In the genomic region with DNA sequence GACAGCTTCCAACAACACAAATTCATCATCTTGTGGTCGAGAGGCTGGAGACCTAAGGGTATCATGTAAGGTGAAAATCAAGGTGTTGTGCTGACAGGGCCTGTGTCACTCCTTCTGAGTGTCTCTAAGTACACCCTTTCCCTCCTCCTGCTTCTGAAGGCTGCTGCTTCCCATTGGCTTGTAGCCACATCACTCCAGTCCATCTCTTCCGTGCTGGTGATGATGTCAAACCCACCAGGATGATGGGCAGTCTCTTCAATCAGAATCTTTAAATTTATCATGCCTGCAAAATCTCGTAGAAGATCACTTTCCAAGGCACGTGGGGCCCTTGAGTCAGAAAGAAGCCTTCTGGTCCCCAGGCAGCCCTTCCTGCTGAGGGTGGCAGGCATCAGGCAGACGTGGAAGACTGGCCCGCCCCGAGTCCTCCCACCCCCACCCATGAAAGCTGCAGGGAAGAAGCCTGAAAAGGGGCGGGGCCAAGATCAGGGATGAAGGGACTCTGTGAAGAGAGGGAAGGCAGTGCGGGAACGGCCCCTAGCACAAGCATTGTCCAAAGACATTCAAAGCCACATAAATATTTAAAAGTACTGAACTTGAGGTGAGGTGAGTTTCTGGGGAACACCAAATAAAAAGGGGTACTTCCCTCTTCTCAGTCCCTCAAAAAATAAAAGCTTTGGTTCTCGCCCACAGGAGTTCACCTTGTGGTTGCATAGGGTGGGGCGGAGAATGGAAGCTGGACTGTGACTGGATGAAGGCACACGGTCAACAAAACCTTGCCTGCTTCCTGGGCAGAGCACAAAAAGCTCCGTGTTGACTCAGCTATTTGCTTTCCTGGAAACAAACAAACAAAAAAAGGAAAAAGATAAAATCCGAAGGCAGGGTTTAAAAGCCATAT, we compare ENCODE assay signal across 8 mouse cellular contexts.
DNase-seq lines count a peak whose midpoint lies in the region; ATAC-seq and TF ChIP-seq lines count a peak whose summit lies in the region.

No protein-coding gene starts in this region.

- H3K36me3 ChIP-seq in liver, adult 2 months (ENCODE audit: control insufficient read depth, insufficient read depth, low read length) = no peaks in the 10 kb centered on the region
- no peaks in the 10 kb centered on the region for H3K36me3 ChIP-seq in neural tube, embryonic 15.5 days

- peak overlapping the region; percentile 47 for H3K4me3 ChIP-seq in liver, adult 2 months (ENCODE audit: insufficient read depth, low read depth, low read length)
- no peak overlapping the region for H3K4me3 ChIP-seq in neural tube, embryonic 15.5 days (replicated peaks)

- H3K79me2 ChIP-seq in liver, adult 2 months (ENCODE audit: control insufficient read depth, insufficient read depth, low read length) = no peaks in the 10 kb centered on the region

- peak overlapping the region; percentile 2; the same call in 1 of the 2 replicates for H3K9ac ChIP-seq in liver, adult 2 months (ENCODE audit: low read depth, low read length)
- H3K9ac ChIP-seq in neural tube, embryonic 15.5 days (replicated peaks) = no peak overlapping the region

- ATAC-seq in granulocyte monocyte progenitor cell, adult 5-6 weeks (replicated peaks; ENCODE audit: poor library complexity, severe bottlenecking) = peak; percentile 18; the same call in 1 of the 2 replicates
- ATAC-seq in neural tube, embryonic 15.5 days (ENCODE audit: low FRiP score) = no peak

- peaks cover 4% of the 10 kb centered on the region; the same call in 1 of the 2 replicates for H3K4me1 ChIP-seq in liver, adult 2 months (ENCODE audit: control insufficient read depth, insufficient read depth, low read length)
- peaks cover 25% of the 10 kb centered on the region for H3K4me1 ChIP-seq in neural tube, embryonic 15.5 days

- DNase-seq in liver, adult 2 months (ENCODE audit: extremely low read depth, low read depth, low spot score) = peak; percentile 80
- no peak for DNase-seq in liver
- DNase-seq in kidney, postnatal 4 days = peak; percentile 67 to 77
- DNase-seq in T-cell, adult 2 months (ENCODE audit: low spot score) = no peak
- no peak for DNase-seq in layer of hippocampus, adult 8-10 months (ENCODE audit: low spot score in 2 of 2)
- no peak for DNase-seq in layer of hippocampus, postnatal 36 days

- peak overlapping the region; percentile 13; the same call in 1 of the 2 replicates for H3K4me2 ChIP-seq in neural tube, embryonic 15.5 days

- H3K9me3 ChIP-seq in neural tube, embryonic 15.5 days (replicated peaks) = no peaks in the 10 kb centered on the region

- no peaks in the 10 kb centered on the region for H3K27me3 ChIP-seq in liver, adult 2 months (ENCODE audit: control insufficient read depth, insufficient read depth, low read length)
- no peaks in the 10 kb centered on the region for H3K27me3 ChIP-seq in neural tube, embryonic 15.5 days (replicated peaks)

- WGBS in liver, adult 2 months = 24% methylated on average over 15 of the region's 15 CpGs
- WGBS in neural tube, embryonic 15.5 days = 26% methylated on average over 15 of the region's 15 CpGs

- TF ChIP-seq CTCF in liver, adult 2 months (IDR thresholded peaks at IDR 0.05; ENCODE audit: low read depth, low read length) = no peak

- no peak overlapping the region for H3K27ac ChIP-seq in liver, adult 2 months (replicated peaks; ENCODE audit: insufficient read depth, low read depth, low read length)
- peak overlapping the region; percentile 58; the same call in 1 of the 2 replicates for H3K27ac ChIP-seq in neural tube, embryonic 15.5 days (replicated peaks)

- TF ChIP-seq POLR2A in liver, adult 2 months (IDR thresholded peaks at IDR 0.05; ENCODE audit: extremely low read depth, insufficient read depth, low read length) = no peak

Comparison
In these comparisons a context has a peak if more than half of its experiments do, and no peak if none do; other contexts are left out.
1. DNase-seq: peak in liver, adult 2 months (single experiment) and kidney, postnatal 4 days (2 of 2); none in liver (single experiment), T-cell, adult 2 months (single experiment), layer of hippocampus, adult 8-10 months (0 of 2) and layer of hippocampus, postnatal 36 days (0 of 2).